Mouse (Mus musculus) adrenal gland, adult 8-10 months (tissue): Measurements from ENCODE around the gene Pth1r. TPM values are rescaled to one million over a fixed set of nuclear protein-coding genes. Genes with fewer than 3 reads are reported as not detected.
A peak's percentile ranks its signal among the peaks of the same experiment; 100 is the strongest.
"Not testable (repeated sequence)": the region's sequence is repeated elsewhere in the genome, so short reads cannot be mapped to it uniquely, and the experiment has no call there.

Experiments
- DNase-seq: peaks from one replicate; pipeline ENCODE4 v3.0.0; 2022
- total RNA-seq, 4 experiments: library from RNA; stranded (reverse); gene quantifications; 2 replicates each; pipeline ENCODE4 v1.2.4; 2022

The Pth1r gene
- total RNA-seq, 4 experiments from 2014 or later, result 7.2 to 12.3 (median 9.3) TPM

DNA sequence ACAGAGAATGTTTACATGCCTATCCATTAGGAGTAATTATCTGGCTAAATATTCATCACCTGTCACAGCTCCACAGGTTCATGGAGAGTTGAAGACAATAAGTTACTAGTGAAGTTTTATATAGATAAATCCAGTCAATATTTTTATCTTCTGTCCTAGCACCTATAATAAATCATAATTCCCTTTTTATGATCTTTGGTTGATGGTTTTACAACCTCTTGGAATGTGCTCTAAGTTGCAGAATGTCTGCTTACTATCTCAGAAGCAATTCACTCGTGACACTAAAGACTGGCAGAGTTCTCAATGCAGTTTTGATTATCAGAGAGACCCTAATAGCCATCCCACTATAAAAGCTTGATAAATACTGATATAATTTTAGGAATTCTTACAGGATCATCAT, 33.6 kb downstream of the Pth1r start:
- DNase-seq, result no peak

DNA sequence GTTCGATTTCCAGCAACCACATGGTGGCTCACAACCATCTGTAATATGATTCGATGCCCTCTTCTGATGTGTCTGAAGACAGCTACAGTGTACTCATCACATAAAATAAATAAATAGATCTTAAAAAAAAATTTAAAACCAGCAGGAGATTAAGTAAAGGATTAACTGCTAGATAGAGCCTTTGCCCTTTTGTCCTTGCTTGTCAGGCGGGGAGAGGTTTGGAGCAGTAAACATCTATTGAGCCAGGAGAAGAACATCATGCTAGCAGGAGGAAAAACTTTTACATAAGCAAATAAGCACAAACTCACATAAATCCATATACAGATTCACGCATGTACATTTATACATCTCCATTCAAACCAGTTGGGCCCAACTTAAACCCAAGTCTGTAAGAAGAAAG, 34.4 kb downstream of the Pth1r start:
- no peak for DNase-seq

DNA sequence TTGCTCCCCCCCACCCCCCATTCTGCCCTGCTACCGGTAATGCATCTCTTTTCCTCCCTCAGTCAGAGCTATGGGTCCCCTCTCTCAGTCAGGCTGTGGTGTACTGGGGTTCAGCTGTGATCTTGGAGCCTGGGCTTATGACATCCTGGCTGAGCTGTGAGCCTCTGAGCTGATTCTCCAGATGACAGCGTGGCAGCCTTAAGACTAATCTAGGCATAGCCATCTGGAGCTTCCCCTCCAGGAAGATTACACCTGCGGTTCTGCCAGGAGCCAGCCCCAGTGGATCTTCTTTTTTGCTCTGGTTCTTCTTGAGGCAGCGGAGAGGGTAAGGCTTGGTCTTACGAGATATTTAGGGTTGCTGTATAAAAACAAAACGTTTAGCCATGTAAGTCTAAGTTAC, 34.9 kb downstream of the Pth1r start:
- no peak for DNase-seq

DNA sequence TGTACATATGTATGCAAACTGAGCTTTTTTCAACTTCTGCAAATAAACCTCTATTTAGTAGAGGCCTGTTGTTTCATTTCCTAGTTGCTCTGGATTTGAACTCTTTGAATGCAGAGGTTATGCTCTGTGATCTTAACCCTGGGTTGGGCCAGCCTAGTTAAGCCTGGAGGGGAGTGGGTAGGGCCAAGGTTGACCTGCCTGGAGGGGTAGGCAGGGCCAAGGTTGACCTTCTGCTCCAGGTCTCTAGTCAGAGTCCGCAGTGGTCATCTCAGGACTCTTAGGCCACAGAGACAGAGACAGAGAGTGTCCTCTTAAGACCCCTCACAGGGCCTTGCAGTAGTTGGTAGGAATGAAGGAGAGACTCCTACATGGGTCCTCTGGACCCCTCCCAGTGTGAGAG, 35.4 kb downstream of the Pth1r start:
- DNase-seq, result no peak

DNA sequence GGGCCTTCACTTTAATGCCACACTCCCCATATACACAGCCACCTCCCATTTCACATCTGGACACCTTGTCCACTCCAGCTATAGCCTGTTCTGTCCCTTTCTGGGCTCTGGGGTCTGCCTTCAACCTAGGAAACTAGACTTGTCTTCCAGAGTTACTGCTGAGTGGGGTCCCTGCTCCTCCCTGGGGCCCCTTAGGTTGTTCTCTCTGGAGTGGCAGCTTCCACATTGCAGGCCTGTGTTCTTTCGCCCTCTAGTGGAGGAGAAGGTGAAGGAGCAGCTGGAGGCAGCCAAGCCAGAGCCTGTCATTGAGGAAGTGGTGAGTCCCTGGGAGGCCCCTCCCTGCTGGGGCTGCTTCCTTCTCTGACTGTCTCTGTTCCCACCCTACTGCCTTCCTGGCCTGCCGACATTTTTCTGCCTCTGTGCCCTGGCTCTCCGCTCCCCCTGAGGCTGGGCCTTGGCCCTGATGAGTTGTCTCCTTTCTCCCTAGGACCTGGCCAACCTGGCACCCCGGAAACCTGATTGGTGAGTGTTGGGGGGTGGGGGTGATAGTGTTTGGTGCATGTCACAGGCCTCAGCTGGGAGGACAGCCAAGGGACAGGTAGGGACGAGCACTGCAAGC, 37.2 kb downstream of the Pth1r start:
- peak; percentile 67 for DNase-seq

DNA sequence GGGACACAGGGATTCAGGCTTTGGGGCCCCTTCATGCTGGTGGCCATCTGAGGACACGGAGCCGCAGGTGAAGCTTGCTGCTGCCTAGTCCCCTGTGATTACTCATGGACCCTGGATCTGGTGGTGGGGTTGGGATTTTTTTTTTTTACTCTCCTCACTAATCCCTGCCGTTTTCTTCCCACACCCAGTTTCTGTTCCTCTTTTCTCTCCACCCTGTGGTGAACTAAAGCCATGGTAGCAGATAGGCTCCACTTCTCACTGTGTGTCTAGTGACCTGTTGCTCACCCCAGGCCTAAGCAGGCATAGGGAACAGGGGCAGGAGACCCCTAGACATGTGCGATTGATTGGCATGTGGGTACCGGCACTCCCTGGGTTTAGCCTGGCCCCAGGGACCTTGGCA, 40.2 kb downstream of the Pth1r start:
- no peak for DNase-seq

DNA sequence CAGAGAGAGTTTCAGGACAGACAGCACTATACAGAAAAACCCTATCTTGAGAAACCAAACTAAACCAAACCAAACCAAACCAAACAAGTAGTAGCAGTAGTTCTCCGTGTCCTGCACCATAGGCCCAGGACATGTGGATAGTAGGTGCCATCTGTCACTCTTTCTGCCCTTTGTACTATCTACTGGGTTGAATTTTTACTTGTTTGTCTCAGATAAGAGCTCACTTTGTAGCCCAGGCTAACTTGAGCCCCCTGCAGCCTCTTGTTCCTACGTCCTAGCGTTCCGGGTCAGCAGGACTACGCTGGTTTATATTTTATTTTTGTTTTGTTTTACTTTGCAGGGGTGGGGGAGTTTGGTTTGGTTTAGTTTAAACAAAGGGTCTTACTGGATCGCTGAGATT, 43.0 kb downstream of the Pth1r start:
- no peak for DNase-seq

DNA sequence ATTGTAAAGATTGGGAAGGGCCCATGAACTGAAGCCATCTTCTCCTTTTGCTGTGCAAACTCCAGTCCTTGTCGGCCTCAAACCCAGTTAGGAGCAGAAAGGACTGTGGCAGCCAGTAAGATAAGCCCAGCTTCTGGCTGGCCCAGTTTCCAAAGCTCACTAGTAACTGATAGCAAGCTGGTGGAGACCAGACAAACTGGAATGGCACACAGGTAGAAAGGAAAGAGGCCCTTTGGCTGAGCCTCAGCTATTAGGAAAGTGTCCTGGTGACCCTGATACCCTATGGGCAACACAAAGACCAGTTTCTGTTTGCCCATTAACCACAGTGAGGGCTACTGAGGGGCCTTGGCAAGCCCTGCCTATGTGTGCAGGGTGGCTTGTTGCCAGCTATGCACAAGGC, 44.1 kb downstream of the Pth1r start:
- no peak for DNase-seq

DNA sequence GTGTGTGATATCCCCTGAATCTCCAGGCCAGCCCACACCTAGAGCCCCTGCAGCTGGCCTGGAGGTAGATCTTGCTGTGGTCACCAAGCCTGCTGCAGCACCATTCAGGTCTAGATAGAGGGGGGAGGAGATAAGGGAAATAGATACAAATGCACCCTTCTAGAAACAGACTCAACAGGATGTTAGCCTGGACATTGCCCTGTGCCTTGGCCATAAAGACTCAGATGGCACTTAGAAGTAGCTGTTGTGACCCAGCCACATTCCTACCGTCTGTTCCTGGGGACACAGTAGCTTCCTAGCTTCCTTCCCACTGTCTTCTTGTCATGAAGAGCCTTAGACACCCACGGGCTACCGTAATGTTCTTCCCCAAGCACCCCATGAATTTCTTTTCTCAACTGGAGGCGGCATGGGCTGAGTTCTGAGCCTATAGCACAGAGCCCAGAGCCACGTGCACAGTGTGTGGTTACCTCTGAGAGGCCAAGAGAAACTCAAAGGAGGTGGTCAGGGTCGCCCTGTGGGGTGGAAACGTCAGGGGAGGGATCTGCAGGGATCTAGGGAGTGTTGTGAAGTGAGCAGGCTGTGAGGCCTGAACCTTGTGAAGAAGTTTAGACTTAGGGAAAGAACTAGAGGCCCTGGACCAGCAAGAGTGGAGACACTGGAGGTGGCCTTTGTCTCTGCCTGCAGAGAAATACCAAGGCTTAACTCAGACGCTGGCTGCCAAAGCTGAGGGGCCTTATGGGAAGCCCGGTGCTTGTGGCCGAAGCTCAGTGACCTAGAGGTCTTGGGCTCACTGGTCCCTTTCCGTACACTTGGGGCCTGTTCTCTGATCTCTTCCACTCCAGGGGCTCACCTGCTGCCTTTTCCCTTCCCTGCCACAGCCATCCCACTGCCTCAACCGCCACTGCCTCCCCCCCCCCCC, 45.6 kb downstream of the Pth1r start:
- no peak for DNase-seq

DNA sequence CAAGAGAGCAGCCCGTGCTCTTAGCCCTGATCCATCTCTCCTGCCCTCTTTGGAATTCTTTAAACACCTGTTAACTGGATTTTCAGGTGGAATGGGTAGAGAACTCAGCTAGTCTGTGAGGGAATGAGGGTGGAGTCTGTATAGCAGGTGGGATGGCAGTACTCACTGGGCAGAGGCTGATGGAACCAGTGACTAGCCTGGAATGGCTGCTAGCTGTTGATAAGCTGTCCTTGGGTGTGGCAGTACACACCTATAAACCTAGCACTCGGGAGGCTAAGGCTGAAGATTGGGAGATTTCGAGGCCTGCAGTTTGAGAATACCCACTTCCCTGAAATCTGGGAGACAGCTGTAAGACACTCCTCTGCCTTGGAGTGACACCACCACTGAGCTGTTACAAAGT, 47.4 kb downstream of the Pth1r start:
- DNase-seq, result no peak

DNA sequence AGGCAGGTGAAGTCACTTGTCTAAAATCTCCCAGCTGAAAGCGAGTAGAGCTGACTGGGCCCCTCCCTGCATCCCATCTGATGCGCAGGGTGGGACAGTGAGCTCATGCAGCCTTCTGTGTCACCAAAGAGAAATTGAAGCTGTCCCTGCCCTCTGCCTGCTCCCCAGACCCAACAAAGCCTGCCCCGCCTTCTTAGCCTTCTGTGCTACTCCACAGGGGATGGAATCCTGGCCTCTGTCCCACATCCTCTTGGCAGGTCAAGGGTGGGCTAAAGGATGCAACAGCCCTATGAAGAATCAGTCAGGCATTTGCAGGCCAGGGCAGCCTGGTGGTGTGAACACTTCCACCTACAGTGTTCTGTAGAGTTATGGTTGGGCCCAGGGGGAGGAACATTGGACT, 49.5 kb downstream of the Pth1r start:
- no peak for DNase-seq

DNA sequence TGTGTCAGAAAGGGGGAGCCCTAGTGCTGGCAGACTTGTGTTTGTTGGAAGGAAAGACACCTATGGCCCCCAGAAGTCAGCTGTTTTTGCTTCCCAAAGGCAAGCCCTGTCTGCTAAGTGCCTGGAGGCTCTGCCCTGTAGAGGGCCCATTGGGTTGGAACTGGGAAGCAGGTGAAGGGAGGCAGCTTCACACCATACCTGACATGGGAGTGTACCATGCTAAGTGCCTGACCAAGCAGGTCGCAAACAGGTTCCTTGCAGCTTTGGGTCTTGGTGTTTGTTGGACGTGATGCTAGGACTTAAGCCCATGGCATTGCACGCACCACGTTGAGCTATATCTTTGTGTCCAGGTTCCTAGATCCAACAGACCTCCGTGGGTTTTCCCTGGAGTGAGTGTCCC, 50.5 kb downstream of the Pth1r start:
- DNase-seq, result no peak

DNA sequence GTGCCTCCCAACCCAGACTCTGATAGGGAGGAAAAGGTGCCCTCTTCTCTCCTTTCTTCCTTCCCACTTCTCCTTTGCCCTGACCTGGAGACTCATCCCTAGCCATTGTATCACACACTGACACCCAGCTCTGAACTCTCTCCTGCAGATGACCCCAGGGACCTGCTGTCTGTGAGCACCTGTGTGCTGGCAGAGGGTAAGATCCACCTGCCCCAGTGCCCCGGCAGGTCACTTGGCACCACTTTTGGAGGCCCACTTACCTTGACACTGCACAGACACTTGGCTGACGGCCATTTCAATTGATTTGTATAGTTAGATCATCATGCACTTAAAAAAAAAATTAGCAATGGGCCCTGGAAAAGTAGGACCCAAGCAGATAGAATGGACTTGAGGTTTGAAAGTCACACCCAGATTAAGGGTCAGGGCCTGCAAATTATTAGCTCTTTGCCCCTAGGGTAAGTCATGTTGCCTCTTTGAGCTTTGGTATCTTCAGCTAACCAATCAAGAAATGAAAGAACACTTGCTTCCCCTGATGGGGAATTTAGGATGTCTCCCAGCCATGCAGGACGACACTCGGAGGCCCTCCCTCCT, 51.7 kb downstream of the Pth1r start:
- no peak for DNase-seq

DNA sequence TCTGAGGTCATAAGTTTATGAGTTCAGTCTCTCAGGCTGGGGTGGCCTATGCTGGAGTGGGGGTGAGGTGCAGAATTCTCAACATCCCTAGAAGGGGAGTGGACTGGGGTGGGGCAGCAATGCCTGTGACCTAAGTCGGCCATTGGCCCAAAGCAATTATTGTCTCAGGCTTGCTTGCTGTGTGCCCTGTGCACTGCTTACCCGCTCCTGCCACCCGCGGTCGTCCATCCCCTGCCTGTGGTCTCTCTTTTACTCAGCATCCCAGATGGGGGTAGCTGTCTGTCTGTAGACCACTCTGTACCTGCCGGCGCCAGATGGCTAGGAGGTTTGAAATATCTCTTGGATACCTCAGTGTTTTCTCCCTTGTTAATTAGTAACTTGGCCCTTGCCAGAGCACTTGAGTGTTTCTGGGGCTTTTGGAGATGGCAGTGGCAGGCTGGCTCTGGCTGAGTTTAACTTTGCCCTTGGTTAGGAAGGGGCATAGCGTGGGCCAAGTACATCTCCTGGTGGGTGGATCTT, 57.6 kb downstream of the Pth1r start:
- DNase-seq, result no peak

DNA sequence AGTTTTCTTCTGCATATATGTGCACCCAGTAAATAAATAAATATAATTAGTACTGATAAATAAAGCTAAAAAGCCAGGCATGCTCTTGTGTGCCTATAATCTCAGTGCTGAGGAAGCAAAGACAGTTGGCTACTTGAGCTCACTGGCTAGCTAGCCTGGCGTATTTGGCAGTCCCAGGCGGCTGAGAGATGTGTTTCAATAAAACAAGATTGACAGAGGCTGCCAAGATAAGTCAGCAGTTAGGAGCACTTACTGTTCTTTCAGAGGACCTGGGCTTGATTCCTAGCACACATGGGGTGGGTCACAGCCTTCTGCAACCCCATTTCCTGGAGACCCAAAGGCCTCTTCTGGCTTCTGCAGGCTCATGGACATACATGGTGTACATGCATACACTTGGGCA, 59.1 kb downstream of the Pth1r start:
- DNase-seq, result no peak

DNA sequence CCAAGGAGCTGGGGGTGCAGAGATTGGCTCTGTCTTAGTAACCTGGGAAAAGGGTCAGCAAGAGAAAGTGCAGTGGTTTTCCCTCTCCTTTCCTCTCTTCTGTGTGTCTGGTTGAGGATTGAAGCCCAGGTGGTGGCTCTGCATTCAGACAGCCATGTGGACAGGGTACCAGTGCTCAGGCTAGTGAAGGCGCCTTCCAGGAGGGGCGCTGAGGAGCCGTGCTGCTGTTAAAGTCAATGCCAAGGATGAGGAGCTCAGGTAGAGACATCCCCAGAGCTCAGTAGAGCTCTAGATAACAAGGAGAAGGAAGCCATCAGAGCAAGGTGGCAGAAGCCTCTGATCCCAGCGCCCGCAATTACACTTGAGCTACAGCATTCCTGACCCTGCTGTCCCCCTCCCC, 59.9 kb downstream of the Pth1r start:
- no peak for DNase-seq

DNA sequence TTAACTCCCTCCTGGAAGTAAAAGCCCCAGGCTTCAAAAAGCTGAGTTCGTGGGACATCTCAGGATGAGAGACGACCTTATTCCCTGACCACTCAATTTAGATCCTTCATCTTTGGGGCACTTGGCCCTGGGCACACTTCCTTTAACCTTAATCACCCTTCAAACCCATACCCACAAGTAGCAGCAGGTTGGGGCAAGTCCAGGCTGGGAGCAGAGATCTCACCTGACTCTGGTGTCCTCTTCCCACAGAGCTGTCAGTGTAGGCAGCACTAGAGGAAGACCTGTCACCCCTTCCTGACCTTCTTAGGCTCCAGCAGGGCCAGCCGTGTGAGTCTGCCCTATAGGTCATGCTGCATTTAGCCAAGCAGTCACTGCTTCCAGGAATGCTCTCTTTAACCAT, 60.5 kb downstream of the Pth1r start:
- DNase-seq, result no peak

DNA sequence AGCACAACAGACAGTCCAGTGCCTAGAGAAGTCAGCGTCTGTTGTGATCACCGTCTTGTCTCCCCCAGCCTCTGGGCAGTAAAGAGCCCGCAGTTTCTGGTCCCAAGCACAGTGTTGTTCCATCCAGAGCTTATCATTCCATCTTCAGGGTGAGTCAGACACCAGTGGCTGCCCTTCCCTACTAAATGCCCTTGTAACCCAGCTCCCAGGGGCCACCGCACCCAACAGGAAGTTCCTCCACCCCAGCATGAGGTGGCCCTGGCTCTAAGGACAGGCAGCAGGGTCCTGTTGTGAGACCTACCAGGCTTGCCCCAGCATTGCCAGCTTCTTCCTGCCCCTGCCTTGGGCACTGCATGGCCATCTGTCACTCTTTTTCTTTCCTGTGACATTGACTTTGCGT, 61.4 kb downstream of the Pth1r start:
- peak; percentile 62 for DNase-seq

DNA sequence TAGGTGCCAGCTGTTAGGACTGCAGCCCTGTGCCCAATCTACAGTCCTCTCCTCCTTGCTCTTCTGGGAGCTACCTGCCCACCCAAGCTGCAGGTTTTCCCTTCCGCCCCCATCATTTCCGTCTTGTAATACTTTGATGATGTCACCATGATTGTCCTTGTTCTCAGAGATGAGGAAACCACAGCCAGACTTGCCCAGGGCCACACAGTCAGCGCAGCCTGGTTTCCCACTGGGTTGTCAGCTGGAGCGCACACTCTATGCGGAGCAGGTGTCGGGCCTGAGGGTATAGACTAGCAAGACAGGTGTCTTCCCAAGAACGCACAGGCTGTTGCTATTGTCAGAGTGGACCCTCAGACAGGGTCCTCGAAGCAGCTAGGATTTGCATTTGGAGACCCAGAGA, 61.8 kb downstream of the Pth1r start:
- peak; percentile 70 for DNase-seq

DNA sequence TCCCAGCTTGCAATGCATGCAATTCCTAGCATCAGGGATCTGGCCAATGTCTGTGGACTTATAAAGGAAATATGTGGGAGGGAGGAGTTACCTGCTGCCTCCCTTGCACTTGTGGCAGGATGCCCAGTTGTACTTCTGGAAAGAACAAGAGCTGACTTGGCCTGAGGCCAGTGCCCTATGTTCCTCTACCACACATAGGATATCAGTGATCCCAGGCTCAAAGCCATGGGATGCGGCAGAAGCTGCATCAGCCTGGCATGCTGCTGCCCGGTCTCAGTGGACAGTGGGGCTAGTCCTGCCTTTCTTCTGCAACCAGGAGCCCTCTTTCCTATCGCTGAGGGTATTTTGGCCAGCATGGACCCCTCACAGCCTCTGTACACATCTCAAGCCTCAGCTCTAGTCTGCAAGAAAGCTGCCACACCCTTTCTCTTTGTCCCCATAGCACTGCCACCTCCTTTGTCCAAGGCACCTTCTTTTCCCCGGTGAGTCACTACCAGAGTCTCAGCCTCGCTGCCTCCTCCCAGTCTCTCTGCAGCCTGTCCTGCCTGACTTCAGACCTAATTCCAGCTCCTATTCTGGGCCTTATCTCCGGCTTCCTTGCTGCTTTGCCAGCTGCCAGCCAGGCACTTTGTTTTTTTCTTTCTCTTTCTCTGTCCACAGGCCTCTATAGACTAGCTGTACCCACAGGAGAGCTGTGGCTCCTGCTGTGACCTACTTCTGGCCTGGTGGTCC, 62.7 kb downstream of the Pth1r start:
- peak; percentile 52 for DNase-seq

DNA sequence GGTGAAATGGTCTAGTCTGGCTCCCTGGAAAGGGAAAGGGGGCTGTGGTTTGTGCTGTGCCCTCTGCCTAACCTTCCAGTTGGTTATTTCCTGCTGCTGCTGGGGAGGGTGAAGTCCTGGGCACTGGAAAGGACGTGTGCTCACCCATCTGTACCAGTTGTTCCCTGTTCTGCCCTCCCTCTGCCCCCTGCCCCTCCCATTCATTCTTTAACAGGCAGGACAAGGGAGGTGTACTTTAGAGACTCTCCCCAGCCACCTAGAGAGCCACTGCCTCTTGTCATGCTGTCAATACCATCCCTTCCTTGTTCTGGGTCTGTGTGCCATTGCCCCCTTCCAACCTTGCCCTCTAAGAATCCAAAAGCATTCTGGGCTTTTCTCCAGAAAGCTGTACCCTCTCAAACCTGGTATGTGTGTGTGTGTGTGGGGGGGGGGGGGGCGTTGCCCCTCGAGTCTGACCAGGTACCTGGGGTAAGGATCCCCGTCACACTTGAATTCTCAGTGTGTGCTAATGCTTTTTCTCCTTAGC, 63.3 kb downstream of the Pth1r start:
- DNase-seq, result no peak

DNA sequence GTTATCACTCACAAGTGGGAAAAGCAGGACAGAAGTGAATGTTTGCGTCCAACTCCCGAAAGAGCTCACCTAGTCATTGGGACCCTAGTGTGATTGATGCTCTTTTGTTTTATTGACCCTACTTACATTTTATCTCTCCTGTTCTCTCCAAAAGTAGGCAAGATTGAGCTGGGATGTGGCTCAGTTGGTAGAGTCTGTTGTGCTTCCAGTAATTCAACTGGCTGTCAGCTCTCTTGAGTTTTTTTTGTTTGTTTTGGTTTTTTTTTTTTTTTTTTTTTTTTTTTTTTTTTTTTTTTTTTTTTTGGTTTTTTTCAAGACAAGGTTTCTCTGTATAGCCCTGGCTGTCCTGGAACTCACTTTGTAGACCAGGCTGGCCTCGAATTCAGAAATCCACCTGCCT, 64.2 kb downstream of the Pth1r start:
- not testable (repeated sequence) for DNase-seq

DNA sequence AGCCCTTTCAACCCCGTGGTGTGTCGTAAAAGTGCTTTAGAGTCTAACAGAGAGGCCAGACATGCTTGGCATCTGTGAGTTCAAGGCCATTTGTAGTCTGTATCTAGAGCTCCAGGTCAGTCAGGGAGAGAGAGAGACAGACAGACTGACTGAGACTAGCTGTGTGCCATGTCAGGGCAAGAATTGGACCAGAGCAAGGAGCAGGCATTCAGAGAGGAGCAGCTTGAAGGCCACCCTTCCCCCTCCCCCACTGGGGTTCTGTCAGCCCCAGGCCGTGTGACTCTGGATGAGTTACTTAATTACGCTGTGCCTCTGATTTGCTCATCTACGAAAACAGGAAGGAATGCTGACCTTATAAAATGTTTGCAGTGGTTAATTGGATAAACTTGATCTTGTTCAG, 64.7 kb downstream of the Pth1r start:
- no peak for DNase-seq
